Mouse (Mus musculus) retina, adult 2 months (tissue): Measurements from ENCODE around the gene Nxf1.

Experiments used
- DNase-seq: peaks from one replicate; pipeline ENCODE4 v3.0.0-alpha.2; 2012; ENCODE audit warnings: low read depth, low spot score

Gene Nxf1

GRCm38 (mm10) chr19:8763276-8763675 lies 6.4 kb downstream of the Nxf1 start:
- DNase-seq, result no peak

DNA sequence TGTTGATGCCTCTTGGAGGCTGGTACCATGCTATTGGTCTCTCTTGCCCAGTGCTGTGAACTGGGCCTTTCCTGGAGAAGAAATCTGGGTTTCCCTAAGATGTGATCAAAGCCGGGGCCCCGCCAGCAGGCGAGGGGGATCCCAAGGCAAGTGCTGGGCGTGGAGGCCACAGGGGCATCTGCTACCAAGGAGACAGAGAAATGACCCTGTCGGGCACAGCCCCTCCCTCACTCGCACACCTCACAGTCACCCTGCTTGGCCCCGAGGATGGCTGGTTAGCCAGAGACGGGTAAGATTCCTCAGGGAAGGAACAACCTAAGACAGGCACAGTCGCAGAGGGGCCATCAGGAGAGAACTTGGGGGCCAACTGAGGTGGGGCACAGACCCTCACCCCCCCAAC lies 8.7 kb downstream of the Nxf1 start:
- DNase-seq, result no peak

GRCm38 (mm10) chr19:8770567-8771270 lies 13.8 kb downstream of the Nxf1 start, which contains the start of gene Tmem223:
TSS of gene Tmem223 (plus strand) at chr19:8770996.
- DNase-seq, result peak; percentile 43

DNA sequence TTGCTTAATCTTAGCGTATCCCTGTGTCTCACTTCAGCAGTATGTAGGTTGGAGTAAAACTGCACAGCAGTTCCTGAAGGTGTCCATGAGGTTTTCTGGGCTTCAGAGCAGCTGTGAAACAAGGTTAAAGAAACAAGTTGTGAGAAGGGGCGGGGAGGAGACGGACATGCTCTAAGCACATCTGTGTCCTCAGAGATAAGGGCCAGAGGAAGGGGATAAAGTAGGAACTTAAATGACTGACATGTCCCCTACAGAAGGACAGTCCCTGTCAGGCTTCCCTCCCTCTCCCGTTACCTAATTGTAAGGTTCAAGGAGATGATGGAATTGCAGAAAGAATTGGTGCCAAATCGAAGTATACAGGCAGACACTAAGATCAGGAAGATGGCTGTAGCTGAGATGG lies 16.1 kb downstream of the Nxf1 start:
- no peak for DNase-seq

DNA sequence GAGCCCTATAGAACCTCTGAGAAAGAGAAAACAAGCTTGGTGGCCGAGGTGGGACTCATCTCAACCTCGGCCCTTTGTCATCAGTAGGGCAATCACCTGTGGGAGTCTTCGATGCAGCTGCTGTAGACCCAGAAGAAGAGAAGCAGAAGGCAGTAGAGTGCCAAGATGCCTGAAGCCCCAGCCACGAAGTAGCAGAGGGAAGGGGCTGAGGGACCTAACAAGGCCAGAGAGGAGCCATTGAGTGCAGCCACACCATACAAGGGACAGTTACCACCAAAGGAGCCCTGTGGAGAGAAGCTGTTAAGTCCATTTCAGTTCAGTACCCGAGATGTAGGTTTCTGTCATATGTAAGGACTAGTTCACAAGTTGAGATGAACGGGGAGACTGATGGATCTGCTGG lies 16.5 kb downstream of the Nxf1 start:
- DNase-seq, result no peak

- peak; percentile 91 for DNase-seq
Measured at GRCm38 (mm10) chr19:8774086-8774835, 17.4 kb downstream of the Nxf1 start, which contains the start of gene Tmem179b. TSS of gene Tmem179b (minus strand) at chr19:8774467.

DNA sequence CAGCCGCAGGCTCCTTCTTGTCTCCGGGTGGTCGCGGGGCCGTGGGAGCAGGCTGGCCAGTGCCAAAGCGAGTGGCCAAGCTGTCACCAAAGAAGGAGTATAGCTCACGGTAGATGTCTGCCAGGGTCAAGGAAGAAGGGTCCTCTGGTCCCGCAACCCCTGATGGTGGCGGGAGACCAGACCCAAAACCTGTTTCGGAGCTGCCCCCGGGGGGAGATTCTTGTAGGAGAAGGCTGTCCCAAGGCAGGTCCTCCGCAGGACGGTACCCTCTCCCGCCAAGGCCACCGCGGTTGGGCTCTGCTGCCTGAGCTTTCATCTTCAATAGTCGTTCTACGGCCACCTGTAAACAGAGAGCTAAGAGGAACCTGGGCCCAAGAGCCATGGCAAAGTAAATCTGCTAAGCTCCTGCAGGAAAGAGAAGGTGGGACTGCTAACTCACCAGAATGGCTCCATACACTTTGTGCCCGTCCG lies 18.1 kb downstream of the Nxf1 start:
- DNase-seq, result no peak

DNA sequence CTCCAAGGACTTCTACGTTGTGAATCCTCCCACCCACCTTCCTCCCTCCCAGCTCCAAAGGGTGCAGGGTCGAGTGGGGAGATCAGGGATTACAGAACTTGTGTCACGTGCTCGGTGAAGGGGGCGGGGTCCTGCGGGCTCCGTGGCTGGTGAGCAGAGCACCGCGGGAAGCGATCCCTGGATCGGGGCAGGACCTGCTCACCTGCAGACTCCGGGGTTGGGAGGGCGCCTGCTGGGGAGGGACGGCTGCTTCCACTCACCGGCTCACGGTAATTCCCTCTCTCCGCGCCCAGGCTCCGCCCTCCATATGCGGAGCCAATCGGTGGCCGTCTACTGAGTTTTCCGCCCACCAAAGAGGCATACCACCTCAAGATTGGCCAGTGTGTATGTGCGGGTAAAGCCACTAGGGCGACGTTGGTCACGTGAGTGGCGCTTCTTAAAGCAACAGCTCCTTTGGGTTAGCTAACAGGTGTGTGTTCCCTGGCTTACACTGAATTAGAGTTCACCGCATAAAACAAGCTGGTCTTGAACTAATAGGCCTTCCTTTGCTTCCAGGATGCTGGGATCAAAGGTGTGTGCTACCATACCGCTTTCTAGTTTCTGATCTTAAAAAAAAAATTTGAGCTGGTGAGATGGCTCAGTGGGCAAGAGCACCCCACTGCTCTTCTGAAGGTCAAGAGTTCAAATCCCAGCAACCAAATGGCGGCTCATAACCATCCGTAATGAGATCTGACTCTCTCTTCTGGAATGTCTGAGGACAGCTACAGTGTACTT lies 29.3 kb downstream of the Nxf1 start, which contains the start of gene Taf6l:
TSS of gene Taf6l (minus strand) at position 410 of the 774 bp plus-strand sequence.
- DNase-seq, result peak; percentile 89

- no peak for DNase-seq
Measured at GRCm38 (mm10) chr19:8788521-8788920, 31.6 kb downstream of the Nxf1 start.

DNA sequence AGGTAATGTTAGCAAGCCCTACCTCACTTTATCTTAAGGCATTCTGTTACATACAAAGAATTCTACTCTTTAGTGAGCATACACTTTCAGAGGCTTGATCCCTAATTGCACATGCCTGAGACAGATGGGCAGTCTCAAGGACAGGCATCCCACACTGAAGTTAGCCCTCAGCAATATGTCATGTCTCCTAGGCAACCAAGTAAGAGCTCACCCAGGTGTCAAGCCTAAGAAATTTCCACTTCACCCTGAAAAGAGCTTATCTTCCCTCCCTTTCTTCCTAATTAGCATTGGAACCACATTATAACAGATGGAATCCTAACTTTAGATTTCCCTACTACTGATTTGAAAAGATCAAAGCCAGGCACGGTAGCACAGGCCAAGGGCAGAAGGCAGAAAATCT lies 32.3 kb downstream of the Nxf1 start:
- no peak for DNase-seq

DNA sequence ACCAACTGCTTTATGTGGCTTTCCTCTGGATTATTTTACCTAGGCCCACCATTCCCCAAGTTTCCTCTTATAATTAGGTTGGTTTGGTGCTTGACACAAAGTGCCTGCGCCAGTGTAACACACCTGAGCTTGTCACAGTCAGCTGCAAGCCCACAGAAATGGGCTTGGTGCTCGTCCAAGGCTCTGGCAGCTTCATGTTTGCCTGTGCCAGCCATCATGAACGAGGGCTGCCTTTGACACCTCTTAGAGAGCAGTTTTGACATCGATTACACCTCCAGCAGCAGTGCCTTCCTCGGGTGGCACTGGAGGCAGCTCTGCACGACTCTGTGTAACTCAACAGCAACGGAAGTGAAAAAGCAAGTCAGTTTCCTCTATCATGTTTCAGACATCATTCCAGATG lies 33.3 kb downstream of the Nxf1 start:
- no peak for DNase-seq

GRCm38 (mm10) chr19:8798264-8798946 lies 41.5 kb downstream of the Nxf1 start, which contains the start of gene Polr2g:
TSS of gene Polr2g (minus strand) at chr19:8798577.
- peak; percentile 76 for DNase-seq

DNA sequence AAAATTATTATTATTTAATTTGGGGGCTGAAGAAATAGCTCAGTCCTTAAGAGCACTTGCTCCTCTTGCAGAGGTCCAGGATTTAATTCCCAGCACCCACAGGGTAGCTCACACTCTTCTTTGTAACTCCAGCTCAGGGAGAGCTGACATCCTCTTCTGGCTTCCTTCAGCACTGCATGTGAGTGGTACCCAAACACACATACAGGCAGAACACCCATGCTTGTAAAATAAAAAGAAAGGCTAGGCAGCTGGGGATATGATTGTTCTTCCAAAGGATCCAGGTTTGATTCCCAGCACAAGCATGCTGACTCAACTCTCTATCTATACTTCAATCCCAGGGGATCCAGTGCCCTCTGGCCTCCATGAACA lies 42.1 kb downstream of the Nxf1 start:
- no peak for DNase-seq

GRCm38 (mm10) chr19:8802130-8802821 lies 45.4 kb downstream of the Nxf1 start, which contains the start of gene Zbtb3:
TSS of gene Zbtb3 (plus strand) at chr19:8802555.
- DNase-seq, result peak; percentile 88

GRCm38 (mm10) chr19:8803204-8803780 lies 46.4 kb downstream of the Nxf1 start:
- no peak for DNase-seq

DNA sequence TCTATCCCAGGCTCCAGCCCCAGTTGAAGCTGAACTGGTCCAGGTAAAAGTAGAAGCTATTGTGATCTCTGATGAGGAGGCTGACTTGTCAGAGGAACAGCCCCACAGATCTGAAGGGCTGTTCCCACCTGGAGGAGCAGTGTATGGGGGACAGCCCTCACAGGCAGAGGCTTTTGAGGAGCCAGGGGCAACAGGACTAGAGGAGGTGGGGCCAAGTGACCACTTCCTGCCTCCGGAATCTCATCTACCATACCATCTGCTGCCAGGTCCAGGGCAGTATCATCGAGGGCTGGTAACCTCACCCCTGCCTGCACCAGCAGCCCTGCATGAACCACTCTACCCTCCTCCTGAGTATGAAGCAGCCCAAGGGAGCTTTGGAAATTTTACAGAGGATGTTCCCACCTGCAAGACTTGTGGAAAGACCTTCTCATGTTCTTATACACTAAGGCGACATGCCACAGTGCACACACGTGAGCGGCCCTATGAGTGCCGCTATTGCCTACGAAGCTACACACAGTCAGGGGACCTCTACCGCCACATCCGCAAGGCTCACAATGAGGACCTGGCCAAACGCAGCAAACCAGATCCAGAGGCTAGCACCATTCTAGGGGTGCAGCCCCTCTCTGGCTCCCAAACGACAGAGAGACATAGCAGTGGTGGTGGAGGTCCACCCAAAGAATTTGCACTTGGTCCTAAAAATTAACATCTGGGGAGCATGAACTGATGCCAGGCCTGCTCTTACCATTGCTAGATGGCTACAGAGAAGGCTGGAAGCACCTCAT lies 47.2 kb downstream of the Nxf1 start:
- no peak for DNase-seq

DNA sequence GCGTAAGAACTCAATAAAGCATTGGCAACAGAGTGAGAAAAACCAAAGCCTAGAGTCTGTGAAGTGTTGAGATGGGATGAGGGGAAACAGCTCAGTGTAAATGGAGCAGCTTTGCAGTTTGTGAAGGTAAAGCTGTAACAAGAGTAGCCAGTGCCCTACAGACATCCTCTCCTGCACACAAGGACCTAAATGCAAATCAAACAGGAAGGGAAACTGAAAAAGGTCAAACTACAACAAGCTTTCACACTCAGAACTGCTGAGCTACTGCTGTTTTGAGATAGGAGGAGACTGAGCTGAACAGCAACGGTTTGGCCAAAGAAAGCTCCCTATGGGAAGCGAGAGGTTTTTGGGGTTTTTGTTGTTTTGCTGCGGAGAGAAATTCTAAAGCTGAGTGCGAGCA lies 49.9 kb downstream of the Nxf1 start:
- DNase-seq, result no peak

DNA sequence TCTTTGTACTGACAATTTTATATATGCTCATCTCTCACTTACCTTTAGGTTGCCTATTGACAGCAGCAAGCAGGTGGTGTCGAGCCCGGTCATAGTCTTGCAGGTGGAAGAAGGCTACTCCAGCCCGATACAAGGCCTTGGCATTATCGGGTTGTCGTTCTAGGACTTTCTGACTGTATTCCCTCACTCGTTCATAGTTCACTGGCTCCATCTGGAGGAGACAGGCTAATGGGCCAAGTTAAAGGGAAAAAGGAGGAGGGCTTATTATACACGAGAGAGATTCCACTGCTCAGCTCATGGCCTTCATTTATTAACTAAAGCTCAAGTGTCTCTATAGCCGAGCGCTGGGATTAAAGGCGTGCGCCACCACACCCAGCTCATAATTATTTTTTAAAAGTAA lies 58.9 kb downstream of the Nxf1 start:
- DNase-seq, result no peak

DNA sequence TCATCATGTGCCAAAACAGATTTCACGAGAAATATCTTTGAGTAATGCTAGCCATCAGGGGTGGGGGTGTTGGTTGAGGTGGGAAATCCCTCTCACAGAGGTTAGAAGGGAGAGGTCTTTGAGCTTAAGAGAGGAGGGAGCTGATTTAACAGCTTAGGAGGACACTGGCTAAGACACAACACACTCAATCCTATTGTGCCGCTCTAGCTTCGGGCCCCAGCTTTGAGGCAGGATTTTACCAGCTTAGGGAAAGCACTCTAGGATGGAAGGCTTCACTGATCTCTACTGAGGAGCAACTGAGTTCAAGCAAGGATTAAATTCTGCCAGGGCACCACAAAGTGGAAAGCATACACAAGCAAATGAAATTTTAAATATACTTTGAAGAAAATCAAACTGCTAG lies 60.1 kb downstream of the Nxf1 start:
- peak; percentile 74 for DNase-seq
